Mouse (Mus musculus) kidney, adult 9 months (tissue): ENCODE measurements around the gene Clmp.
A peak's percentile ranks its signal among the peaks of the same experiment; 100 is the strongest.
"Not testable (repeated sequence)": the region's sequence is repeated elsewhere in the genome, so short reads cannot be mapped to it uniquely, and the experiment has no call there.

Source experiments
- DNase-seq: peaks from one replicate; pipeline ENCODE4 v3.0.0; 2022

Gene Clmp

GRCm38 (mm10) chr9:40780892-40781725 lies 95.3 kb downstream of the Clmp start:
- no peak for DNase-seq

GRCm38 (mm10) chr9:40781726-40782581 lies 96.2 kb downstream of the Clmp start:
- peak; percentile 70 for DNase-seq

GRCm38 (mm10) chr9:40783641-40784373 lies 98.0 kb downstream of the Clmp start:
- DNase-seq, result peak; percentile 84

GRCm38 (mm10) chr9:40784374-40784967 lies 98.7 kb downstream of the Clmp start:
- no peak for DNase-seq

- DNase-seq, result no peak
These were observed 99.7 kb downstream of the Clmp start for GRCm38 (mm10) chr9:40785452-40785851.

GRCm38 (mm10) chr9:40786820-40787219 lies 101.1 kb downstream of the Clmp start:
- not testable (repeated sequence) for DNase-seq

GRCm38 (mm10) chr9:40791864-40792633 lies 106.3 kb downstream of the Clmp start:
- DNase-seq, result no peak

- no peak for DNase-seq
These were observed 107.8 kb downstream of the Clmp start for GRCm38 (mm10) chr9:40793581-40793980.

- no peak for DNase-seq
These were observed 108.5 kb downstream of the Clmp start for GRCm38 (mm10) chr9:40794251-40794650.

- DNase-seq, result no peak
These were observed 109.2 kb downstream of the Clmp start for GRCm38 (mm10) chr9:40794926-40795325.

- DNase-seq, result no peak
These were observed 109.8 kb downstream of the Clmp start for GRCm38 (mm10) chr9:40795562-40795961.

GRCm38 (mm10) chr9:40796054-40796453 lies 110.3 kb downstream of the Clmp start:
- no peak for DNase-seq

- no peak for DNase-seq
These were observed 112.6 kb downstream of the Clmp start for GRCm38 (mm10) chr9:40798247-40798960.

- DNase-seq, result no peak
These were observed 113.3 kb downstream of the Clmp start for GRCm38 (mm10) chr9:40799112-40799511.

GRCm38 (mm10) chr9:40799837-40800501 lies 114.2 kb downstream of the Clmp start:
- peak; percentile 91 for DNase-seq

GRCm38 (mm10) chr9:40800675-40801612 lies 115.2 kb downstream of the Clmp start, which contains the start of gene Hspa8:
Gene Hspa8 (plus strand): TSS chr9:40800984.
- DNase-seq, result peak; percentile 100

- peak; percentile 65 for DNase-seq
These were observed 116.1 kb downstream of the Clmp start for GRCm38 (mm10) chr9:40801614-40802532.

- not testable (repeated sequence) for DNase-seq
These were observed 116.7 kb downstream of the Clmp start for GRCm38 (mm10) chr9:40802533-40802875.
